Mouse (Mus musculus) ES-E14 (cell line): Measurements from ENCODE around the gene Zfp335. TPM values are rescaled to one million over a fixed set of nuclear protein-coding genes. Genes with fewer than 3 reads are reported as not detected.
A peak's percentile ranks its signal among the peaks of the same experiment; 100 is the strongest.

Experiments
- DNase-seq: peaks from one replicate; pipeline ENCODE4 v3.0.0-alpha.2; 2013; ENCODE audit warnings: low read depth, low spot score
- H3K27ac ChIP-seq: 2 replicates; pipeline ENCODE4 v1.5.1; 2012; ENCODE audit warnings: low read depth, mild to moderate bottlenecking, low read length, moderate library complexity, mixed read lengths; ENCODE audit not compliant: poor library complexity, insufficient read depth, severe bottlenecking
- H3K36me3 ChIP-seq: 2 replicates; pipeline ENCODE4 v1.6.1; 2012; ENCODE audit warnings: mild to moderate bottlenecking, low read length, moderate library complexity, mixed read lengths; ENCODE audit not compliant: control insufficient read depth, poor library complexity, insufficient read depth, severe bottlenecking
- H3K4me1 ChIP-seq, 2 experiments: fragments of 150-350 bp in 1 of 2; sonication (generic) in 1 of 2; 2 replicates each; pipeline ENCODE4 v1.6.1; 2012; ENCODE audit warnings: low read length in 2 of 2, mild to moderate bottlenecking in 1 of 2, mixed read lengths in 1 of 2; ENCODE audit not compliant: control insufficient read depth in 2 of 2, insufficient read depth in 2 of 2, poor library complexity in 1 of 2
- H3K4me3 ChIP-seq, 2 experiments: fragments of 150-350 bp in 1 of 2; sonication (generic) in 1 of 2; 2 replicates each; pipeline ENCODE4 v1.5.1; 2012; ENCODE audit warnings: low read length in 2 of 2, low read depth in 1 of 2, mild to moderate bottlenecking in 1 of 2, mixed read lengths in 1 of 2; ENCODE audit not compliant: insufficient read depth in 1 of 2, poor library complexity in 1 of 2, severe bottlenecking in 1 of 2
- H3K9ac ChIP-seq: 2 replicates; pipeline ENCODE4 v1.6.1; 2012; ENCODE audit warnings: low read depth, mild to moderate bottlenecking, low read length, mixed read lengths; ENCODE audit not compliant: poor library complexity, insufficient read depth, severe bottlenecking
- H3K9me3 ChIP-seq: fragments of 150-350 bp; sonication (generic); 2 replicates; pipeline ENCODE4 v1.6.1; 2012; ENCODE audit warnings: low read depth, mild to moderate bottlenecking, low read length; ENCODE audit not compliant: control insufficient read depth, insufficient read depth
- CHD2 ChIP-seq: IDR thresholded peaks from 2 replicates; pipeline ENCODE4 v1.6.1; 2014; ENCODE audit warnings: mild to moderate bottlenecking, low read depth, low read length, inconsistent platforms
- HCFC1 ChIP-seq: IDR thresholded peaks from 2 replicates; pipeline ENCODE4 v1.6.1; 2012; ENCODE audit warnings: low read length, inconsistent platforms, borderline replicate concordance; ENCODE audit not compliant: insufficient read depth
- MAFK ChIP-seq: IDR thresholded peaks from 2 replicates; pipeline ENCODE4 v1.6.1; 2014; ENCODE audit warnings: mild to moderate bottlenecking, low read depth, low read length, inconsistent platforms; ENCODE audit not compliant: insufficient read depth
- ZC3H11A ChIP-seq: IDR thresholded peaks from 2 replicates; pipeline ENCODE4 v1.6.1; 2012; ENCODE audit warnings: low read depth, mild to moderate bottlenecking, inconsistent platforms, low read length, borderline replicate concordance
- ZNF384 ChIP-seq: IDR thresholded peaks from 2 replicates; pipeline ENCODE4 v1.6.1; 2012; ENCODE audit warnings: low read depth, low read length, inconsistent platforms
- in situ Hi-C, 2 experiments: fragments of 600-800 bp; cut with MboI; formaldehyde crosslinking; loops; one replicate each; pipeline ENCODE4 v1.15.1; 2025; ENCODE audit warnings: low sequenced_read_pairs in 2 of 2, inconsistent platforms in 1 of 2; ENCODE audit not compliant: unreplicated experiment in 2 of 2
- total RNA-seq: library from RNA; depleted of rRNA; stranded (reverse); fragments of 300-350 nt; gene quantifications from 2 replicates; pipeline ENCODE4 v1.2.3, GENCODE M21; 2012

Zfp335 gene
- total RNA-seq, 1 experiment, result 18.5 TPM

DNA sequence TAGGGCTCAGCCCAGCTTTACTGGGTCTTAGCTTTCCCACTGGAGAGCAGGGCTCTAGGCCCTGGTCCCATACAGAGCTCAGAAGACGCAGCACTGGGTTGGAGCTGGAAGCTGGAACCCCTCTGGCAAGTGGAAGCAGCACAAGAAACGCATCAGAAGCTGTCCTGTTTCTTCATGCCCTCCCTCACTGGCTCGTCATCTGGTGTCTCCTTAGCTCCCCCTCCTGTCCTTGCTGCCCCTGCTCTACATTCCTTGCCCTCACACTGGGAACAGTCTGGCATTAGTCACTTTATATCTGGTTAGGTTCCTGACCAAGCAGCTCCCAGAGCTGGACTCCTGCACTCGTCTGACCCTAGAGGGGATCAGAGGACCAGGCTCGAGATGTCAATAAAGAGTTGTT, 17.5 kb downstream of the Zfp335 start:
- TF ChIP-seq ZC3H11A, result no peak
- TF ChIP-seq CHD2, result no peak
- TF ChIP-seq MAFK, result no peak
- TF ChIP-seq ZNF384, result no peak
- no peak for TF ChIP-seq HCFC1
- peaks cover 0 to 1% of the 10 kb centered on the region in 2 experiments; a peak in 1 of 4 replicates for H3K4me1 ChIP-seq
- no peak overlapping the region for H3K4me3 ChIP-seq
- DNase-seq, result no peak
- no peaks in the 10 kb centered on the region for H3K9me3 ChIP-seq
- in situ Hi-C loops, result no loop called here
- no peak overlapping the region for H3K9ac ChIP-seq
- H3K27ac ChIP-seq, result no peak overlapping the region
- peaks cover 84% of the 10 kb centered on the region for H3K36me3 ChIP-seq

DNA sequence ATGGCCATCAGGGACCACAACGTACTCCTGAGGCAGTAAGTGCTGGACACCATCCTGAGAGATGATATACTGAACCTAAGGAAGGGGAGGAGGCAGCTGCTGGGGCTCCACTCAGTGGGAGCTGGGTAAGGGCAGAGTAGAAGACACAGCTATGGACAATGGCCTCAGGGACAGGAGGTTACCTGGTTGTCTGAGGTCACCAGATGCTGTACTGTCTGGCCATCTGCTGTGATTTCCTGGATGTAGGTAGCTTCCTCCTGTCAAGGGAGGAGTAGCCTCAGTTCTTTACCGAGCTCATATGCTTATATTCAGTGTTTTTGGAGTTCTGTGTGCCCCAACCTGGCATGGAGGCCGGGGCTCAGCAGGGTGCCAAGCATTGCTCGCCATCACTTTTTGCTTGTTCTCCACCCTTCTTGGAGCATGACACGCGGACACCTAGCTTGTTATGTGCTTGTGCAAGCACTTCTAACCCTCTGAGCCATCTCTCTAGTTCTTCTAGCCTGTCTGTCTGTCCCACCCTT, 18.8 kb downstream of the Zfp335 start:
- Histone ChIP-seq H3K9me3 (no peaks in the 10 kb centered on the region), H3K36me3 (peaks cover 87% of the 10 kb centered on the region), H3K9ac (no peak overlapping the region), H3K27ac (no peak overlapping the region), H3K4me1 (peaks cover 1 to 3% of the 10 kb centered on the region in 2 experiments; a peak in 1 of 4 replicates), H3K4me3 (no peak overlapping the region)
- TF ChIP-seq HCFC1 (no peak), CHD2 (no peak), MAFK (no peak), ZC3H11A (no peak), ZNF384 (no peak)
- no peak for DNase-seq
- in situ Hi-C loops, result no loop called here

DNA sequence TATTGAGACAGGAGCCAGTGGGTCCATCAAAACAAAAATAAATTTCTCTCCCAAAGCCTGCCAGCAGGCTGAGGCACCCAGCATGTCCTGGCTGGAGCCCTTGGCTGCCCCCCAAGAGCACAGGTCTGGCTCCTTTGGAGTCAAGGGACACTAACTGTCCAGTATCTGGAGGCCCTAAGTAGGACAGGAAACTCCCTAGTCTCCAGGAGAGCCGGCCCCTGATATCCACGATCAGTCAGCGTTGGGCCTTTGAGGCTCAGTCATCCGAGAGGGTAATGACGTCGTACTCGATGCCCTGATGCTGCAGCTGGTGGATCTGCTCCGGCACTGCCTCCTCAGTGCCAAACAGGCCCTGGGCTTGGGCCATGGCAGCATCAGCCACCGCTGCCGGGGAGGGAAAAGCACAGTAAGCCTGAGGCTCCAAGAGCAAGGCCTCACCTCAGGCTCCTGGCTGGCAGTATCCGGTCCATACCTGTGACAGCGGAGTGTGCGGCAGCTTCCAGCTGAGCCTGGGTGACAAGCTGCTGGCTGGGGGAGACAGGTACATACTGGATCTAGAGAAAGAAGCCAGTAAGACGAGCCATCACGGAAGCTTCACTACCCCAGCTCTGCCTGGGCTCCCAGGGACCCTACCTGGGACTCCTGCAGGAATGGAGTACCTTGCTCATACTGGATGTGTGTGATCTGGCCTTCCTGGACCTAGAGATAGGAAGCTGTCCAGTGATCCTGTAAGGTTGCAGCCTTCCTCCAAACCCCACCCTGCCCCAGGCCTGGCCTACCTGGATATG, 19.5 kb downstream of the Zfp335 start:
- Histone ChIP-seq H3K4me1 (peaks cover 1 to 3% of the 10 kb centered on the region in 2 experiments; a peak in 1 of 4 replicates), H3K36me3 (peaks cover 88% of the 10 kb centered on the region), H3K9me3 (no peaks in the 10 kb centered on the region), H3K4me3 (no peak overlapping the region), H3K9ac (no peak overlapping the region), H3K27ac (peak overlapping the region; percentile 30; the same call in 1 of the 2 replicates)
- no peak for TF ChIP-seq CHD2
- no peak for TF ChIP-seq ZNF384
- no peak for TF ChIP-seq HCFC1
- TF ChIP-seq ZC3H11A, result no peak
- no peak for TF ChIP-seq MAFK
- DNase-seq, result no peak
- in situ Hi-C loops, result no loop called here

DNA sequence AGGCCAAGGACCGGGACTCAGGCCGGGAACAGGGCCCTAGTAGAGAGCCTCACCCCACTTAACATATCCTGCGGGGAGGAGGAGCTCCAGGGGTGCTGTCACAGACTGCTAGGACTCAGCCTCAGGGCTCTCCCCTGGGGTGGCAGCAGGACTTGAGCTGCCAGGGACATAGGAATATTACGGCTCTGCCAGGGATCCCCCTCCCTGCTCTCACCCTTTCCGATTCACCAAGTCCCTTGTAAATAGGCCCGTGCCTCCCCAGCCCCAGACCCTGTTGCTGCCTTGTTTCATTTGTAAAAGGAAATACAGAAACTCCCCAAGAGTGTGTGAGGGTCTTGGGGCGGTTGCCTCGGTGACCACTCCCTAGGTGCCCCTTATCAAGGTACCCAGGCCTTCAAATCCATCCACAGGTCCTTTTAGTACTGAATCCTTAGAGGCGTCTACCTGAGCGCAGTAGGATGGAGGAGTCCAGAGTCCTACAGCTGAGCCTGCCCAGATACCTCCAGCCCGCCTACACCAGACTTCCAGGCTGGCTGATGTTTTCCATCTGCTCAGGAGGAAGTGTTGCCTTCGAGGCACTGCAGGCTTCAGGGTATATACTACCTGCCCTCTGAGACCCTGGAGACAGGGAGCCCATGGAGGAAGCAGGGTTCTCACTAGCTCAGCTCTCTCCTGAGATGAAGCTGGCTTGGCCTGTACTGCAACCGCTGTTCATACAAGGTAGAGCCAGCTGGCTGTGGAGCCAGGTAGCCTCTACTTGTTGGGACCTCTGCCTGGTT, 20.3 kb downstream of the Zfp335 start:
- Histone ChIP-seq H3K9me3 (no peaks in the 10 kb centered on the region), H3K36me3 (peaks cover 93% of the 10 kb centered on the region), H3K27ac (no peak overlapping the region), H3K4me1 (peaks cover 1 to 3% of the 10 kb centered on the region in 2 experiments; a peak in 1 of 4 replicates), H3K9ac (no peak overlapping the region), H3K4me3 (no peak overlapping the region)
- in situ Hi-C loops, result no loop called here
- DNase-seq, result no peak
- TF ChIP-seq ZNF384, result no peak
